Mouse (Mus musculus): ENCODE measurements around the gene Tmigd3. TPM values are rescaled to one million over a fixed set of nuclear protein-coding genes. Genes with fewer than 3 reads are reported as not detected.

The Tmigd3 gene
- polyA plus RNA-seq, 2 experiments = 0.09 to 0.11 TPM

DNA sequence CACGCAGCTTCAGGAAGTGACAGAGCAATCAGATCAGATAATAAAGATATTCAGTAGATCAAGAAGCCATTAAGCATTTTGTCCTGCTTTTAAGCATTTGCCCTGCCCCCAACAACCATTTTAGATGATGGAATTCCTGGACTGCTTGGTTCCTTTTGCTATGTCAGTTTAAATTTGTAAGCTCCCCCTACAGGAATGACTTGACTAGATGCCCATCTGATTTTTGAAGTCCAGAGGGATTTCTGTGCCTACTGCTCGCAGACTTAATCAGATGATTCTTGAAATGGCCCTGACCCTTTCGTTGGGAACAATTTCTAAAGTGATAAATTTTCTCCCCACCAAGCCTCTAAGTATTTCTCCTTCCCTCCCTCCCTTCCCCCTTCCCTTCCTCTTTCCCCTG is 1.9 kb downstream of the Tmigd3 start:
- Histone ChIP-seq H3K9me3 (ENCODE audit: control insufficient read depth, low read length) (no peaks in the 10 kb centered on the region), H3K9ac (replicated peaks) (no peak overlapping the region), H3K36me3 (replicated peaks; ENCODE audit: control insufficient read depth, insufficient read depth, low read depth) (no peaks in the 10 kb centered on the region), H3K27me3 (ENCODE audit: control insufficient read depth, insufficient read depth, low read length) (no peaks in the 10 kb centered on the region), H3K4me3 (ENCODE audit: insufficient read depth in 1 of 2, low read depth in 2 of 2, low read length in 2 of 2) (no peak overlapping the region), H3K27ac (no peak overlapping the region), H3K4me2 (ENCODE audit: low read depth) (no peak overlapping the region), H3K4me1 (replicated peaks; ENCODE audit: control insufficient read depth in 2 of 2, insufficient read depth in 2 of 2, low read length in 1 of 2) (peaks cover 0 to 9% of the 10 kb centered on the region in 2 experiments; a peak in 3 of 4 replicates)
- no peak for TF ChIP-seq CTCF (IDR thresholded peaks at IDR 0.05; ENCODE audit: low read depth)
- TF ChIP-seq EP300 (IDR thresholded peaks at IDR 0.05; ENCODE audit: low read depth) = no peak
- no peak for ATAC-seq (ENCODE audit: insufficient read depth)
- WGBS (ENCODE audit: insufficient replicate concordance) = 31% methylated on average over 3 of the region's 3 CpGs
- no peak for DNase-seq (ENCODE audit: low read depth in 3 of 3, low spot score in 3 of 3)

DNA sequence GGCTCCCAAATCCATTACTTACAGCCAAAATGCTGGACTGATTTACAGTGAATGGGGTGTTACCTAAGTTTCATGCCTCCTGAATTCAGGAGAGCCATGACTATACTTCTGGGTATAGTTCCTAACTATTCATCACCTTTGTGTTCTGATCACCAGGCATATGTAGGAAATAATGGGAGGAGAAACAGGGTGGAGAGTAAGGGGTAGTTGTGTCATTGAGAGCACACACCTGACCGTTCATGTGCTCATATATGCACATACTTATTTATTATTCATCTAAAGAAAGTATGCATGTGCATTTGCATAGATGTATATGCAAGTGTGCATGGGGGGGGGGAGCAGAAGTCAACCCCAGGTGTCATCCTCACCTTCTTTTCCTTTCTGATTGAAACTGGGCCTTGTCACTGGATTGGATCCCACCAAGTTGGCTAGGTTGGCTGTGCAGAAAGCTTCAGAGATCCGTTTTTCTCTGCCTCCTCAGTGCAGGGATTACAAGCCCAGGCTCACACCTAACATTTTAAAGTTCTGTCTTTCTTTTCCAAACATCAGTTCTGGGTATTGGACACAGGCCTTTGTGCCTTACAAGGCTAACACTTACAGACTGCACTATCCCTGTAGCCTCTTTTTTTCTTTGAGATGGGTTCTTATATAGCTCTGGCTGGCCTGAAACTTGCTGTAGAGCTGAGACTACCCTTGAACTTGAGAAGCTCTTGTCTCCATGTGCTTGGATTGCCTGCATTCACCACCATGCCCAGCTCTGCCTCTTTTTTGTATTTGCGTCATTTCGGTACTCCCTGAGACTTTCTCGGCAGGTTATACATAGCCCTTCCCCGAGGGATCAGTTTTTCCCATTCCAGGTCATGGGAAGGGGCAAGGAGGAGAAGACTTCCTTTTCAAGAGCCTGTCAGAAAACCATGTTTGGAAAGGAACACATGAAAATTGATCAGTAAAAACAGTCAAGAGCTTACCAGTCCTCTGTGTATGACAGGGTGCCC is 3.0 kb downstream of the Tmigd3 start:
- H3K4me2 ChIP-seq (ENCODE audit: low read depth) = no peak overlapping the region
- TF ChIP-seq EP300 (IDR thresholded peaks at IDR 0.05; ENCODE audit: low read depth) (no peak), CTCF (IDR thresholded peaks at IDR 0.05; ENCODE audit: low read depth) (no peak)
- WGBS (ENCODE audit: insufficient replicate concordance) = 74% methylated on average over 6 of the region's 6 CpGs
- no peaks in the 10 kb centered on the region for H3K9me3 ChIP-seq (ENCODE audit: control insufficient read depth, low read length)
- H3K9ac ChIP-seq (replicated peaks) = no peak overlapping the region
- no peaks in the 10 kb centered on the region for H3K27me3 ChIP-seq (ENCODE audit: control insufficient read depth, insufficient read depth, low read length)
- no peak for ATAC-seq (ENCODE audit: insufficient read depth)
- H3K27ac ChIP-seq = no peak overlapping the region
- DNase-seq (ENCODE audit: low read depth in 3 of 3, low spot score in 3 of 3) = no peak
- no peaks in the 10 kb centered on the region for H3K36me3 ChIP-seq (replicated peaks; ENCODE audit: control insufficient read depth, insufficient read depth, low read depth)
- H3K4me1 ChIP-seq (replicated peaks; ENCODE audit: control insufficient read depth in 2 of 2, insufficient read depth in 2 of 2, low read length in 1 of 2) = peaks cover 0 to 10% of the 10 kb centered on the region in 2 experiments; a peak in 2 of 4 replicates
- no peak overlapping the region for H3K4me3 ChIP-seq (ENCODE audit: insufficient read depth in 1 of 2, low read depth in 2 of 2, low read length in 2 of 2)

DNA sequence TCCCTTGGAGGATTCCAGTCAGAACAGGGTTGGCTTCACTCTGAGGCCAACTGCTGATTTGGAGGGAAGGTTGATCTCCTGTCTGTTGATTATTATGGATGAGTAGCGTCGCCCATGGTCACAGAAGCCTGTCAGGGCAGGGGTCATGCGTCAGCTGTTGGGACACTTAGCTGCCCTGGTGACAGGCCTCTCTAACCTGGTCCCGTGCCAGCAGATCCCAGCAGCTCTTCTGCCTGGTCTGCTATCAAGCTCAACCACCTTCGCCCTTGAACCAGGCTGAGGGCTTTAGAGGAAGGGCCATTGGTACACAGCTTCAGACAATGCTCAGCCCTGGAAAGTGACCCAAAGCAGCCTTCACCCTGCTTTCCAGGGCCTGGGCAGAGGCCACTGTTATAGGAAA is 5.3 kb downstream of the Tmigd3 start:
- Histone ChIP-seq H3K36me3 (replicated peaks; ENCODE audit: control insufficient read depth, insufficient read depth, low read depth) (no peaks in the 10 kb centered on the region), H3K27me3 (ENCODE audit: control insufficient read depth, insufficient read depth, low read length) (no peaks in the 10 kb centered on the region), H3K4me3 (ENCODE audit: insufficient read depth in 1 of 2, low read depth in 2 of 2, low read length in 2 of 2) (no peak overlapping the region), H3K9ac (replicated peaks) (no peak overlapping the region), H3K27ac (no peak overlapping the region), H3K4me1 (replicated peaks; ENCODE audit: control insufficient read depth in 2 of 2, insufficient read depth in 2 of 2, low read length in 1 of 2) (peaks cover 0 to 10% of the 10 kb centered on the region in 2 experiments; a peak in 2 of 4 replicates), H3K4me2 (ENCODE audit: low read depth) (no peak overlapping the region), H3K9me3 (ENCODE audit: control insufficient read depth, low read length) (no peaks in the 10 kb centered on the region)
- ATAC-seq (ENCODE audit: insufficient read depth) (no peak), DNase-seq (ENCODE audit: low read depth in 3 of 3, low spot score in 3 of 3) (no peak)
- TF ChIP-seq CTCF (IDR thresholded peaks at IDR 0.05; ENCODE audit: low read depth) (no peak), EP300 (IDR thresholded peaks at IDR 0.05; ENCODE audit: low read depth) (no peak)
- 59% methylated on average over 5 of the region's 5 CpGs for WGBS (ENCODE audit: insufficient replicate concordance)

DNA sequence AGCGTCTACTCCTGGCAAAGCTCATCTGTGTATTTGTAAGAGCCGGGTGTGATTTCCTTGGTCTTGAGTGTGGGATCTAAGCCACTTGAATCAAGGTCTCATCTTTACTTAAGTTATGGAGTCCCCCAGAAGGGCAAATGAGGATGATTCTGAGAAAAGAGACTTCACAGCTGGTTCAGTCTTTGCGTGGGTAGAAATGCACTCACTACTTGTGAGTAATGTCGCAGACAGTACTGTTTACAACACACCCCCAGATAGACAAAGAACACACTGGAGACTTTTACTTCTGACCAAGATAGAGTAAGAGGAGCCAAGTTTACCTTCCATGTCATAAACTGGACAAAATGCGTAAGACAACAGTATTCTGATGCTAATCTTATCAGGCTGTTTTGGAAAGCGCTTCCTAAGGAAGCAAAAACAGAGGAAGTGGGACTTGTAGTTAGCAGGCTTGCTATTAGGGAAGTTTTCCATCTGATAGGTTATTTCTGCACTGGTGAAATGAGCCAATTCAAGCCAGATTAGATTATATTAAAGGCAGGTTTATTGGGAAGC is 6.6 kb downstream of the Tmigd3 start:
- no peak for TF ChIP-seq CTCF (IDR thresholded peaks at IDR 0.05; ENCODE audit: low read depth)
- TF ChIP-seq EP300 (IDR thresholded peaks at IDR 0.05; ENCODE audit: low read depth) = no peak
- ATAC-seq (ENCODE audit: insufficient read depth) = no peak
- 60% methylated on average over 6 of the region's 6 CpGs for WGBS (ENCODE audit: insufficient replicate concordance)

DNA sequence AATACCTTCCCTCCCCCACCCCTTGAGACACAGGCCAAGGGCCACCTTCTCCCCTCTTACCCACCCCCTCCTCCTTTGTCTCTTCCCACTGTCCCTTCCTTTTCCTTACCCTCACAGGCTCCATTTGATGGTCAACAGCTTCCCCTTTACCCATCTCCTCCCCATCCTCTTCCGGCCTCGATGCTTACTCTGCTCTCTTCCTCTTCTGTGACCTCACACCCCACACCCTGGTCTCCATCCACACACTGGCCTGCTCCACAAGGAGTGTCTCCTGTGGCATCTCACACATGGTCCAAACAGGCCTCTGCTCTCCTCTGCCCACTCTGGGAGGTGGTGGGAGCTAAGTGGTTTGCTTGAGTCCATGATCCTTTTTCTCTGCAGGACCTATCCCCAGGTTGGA is 7.2 kb downstream of the Tmigd3 start:
- Histone ChIP-seq H3K4me3 (ENCODE audit: insufficient read depth in 1 of 2, low read depth in 2 of 2, low read length in 2 of 2) (no peak overlapping the region), H3K27ac (no peak overlapping the region), H3K36me3 (replicated peaks; ENCODE audit: control insufficient read depth, insufficient read depth, low read depth) (no peaks in the 10 kb centered on the region), H3K4me1 (replicated peaks; ENCODE audit: control insufficient read depth in 2 of 2, insufficient read depth in 2 of 2, low read length in 1 of 2) (peaks cover 0 to 6% of the 10 kb centered on the region in 2 experiments; a peak in 2 of 4 replicates), H3K9me3 (ENCODE audit: control insufficient read depth, low read length) (no peaks in the 10 kb centered on the region), H3K4me2 (ENCODE audit: low read depth) (no peak overlapping the region), H3K27me3 (ENCODE audit: control insufficient read depth, insufficient read depth, low read length) (no peaks in the 10 kb centered on the region), H3K9ac (replicated peaks) (no peak overlapping the region)
- ATAC-seq (ENCODE audit: insufficient read depth) (no peak), DNase-seq (ENCODE audit: low read depth in 3 of 3, low spot score in 3 of 3) (no peak)
- no peak for TF ChIP-seq CTCF (IDR thresholded peaks at IDR 0.05; ENCODE audit: low read depth)
- no peak for TF ChIP-seq EP300 (IDR thresholded peaks at IDR 0.05; ENCODE audit: low read depth)
- 28% methylated on average over 2 of the region's 2 CpGs for WGBS (ENCODE audit: insufficient replicate concordance)

More for the DNA sequence above, 6.6 kb downstream of the Tmigd3 start:
- H3K4me3 ChIP-seq (ENCODE audit: insufficient read depth in 1 of 2, low read depth in 2 of 2, low read length in 2 of 2) = no peak overlapping the region
- no peaks in the 10 kb centered on the region for H3K36me3 ChIP-seq (replicated peaks; ENCODE audit: control insufficient read depth, insufficient read depth, low read depth)
- no peak overlapping the region for H3K4me2 ChIP-seq (ENCODE audit: low read depth)
- no peak for DNase-seq (ENCODE audit: low read depth in 3 of 3, low spot score in 3 of 3)
- peaks cover 0 to 8% of the 10 kb centered on the region in 2 experiments; a peak in 2 of 4 replicates for H3K4me1 ChIP-seq (replicated peaks; ENCODE audit: control insufficient read depth in 2 of 2, insufficient read depth in 2 of 2, low read length in 1 of 2)
- H3K9ac ChIP-seq (replicated peaks) = no peak overlapping the region
- H3K27me3 ChIP-seq (ENCODE audit: control insufficient read depth, insufficient read depth, low read length) = no peaks in the 10 kb centered on the region
- no peaks in the 10 kb centered on the region for H3K9me3 ChIP-seq (ENCODE audit: control insufficient read depth, low read length)
- H3K27ac ChIP-seq = no peak overlapping the region

Measured in liver, embryonic 14.5 days (tissue).